Mouse (Mus musculus) T-cell, adult 2 months (primary cell): ENCODE results near the gene Eipr1.

ENCODE experiments used
- DNase-seq: peaks from one replicate; pipeline ENCODE4 v3.0.0; 2022; ENCODE audit warnings: low spot score

The Eipr1 gene

GRCm38 (mm10) chr12:28817891-28818290 lies 66.3 kb downstream of the Eipr1 start:
- DNase-seq = no peak

- no peak for DNase-seq
Measured at GRCm38 (mm10) chr12:28823518-28823917, 71.9 kb downstream of the Eipr1 start.

GRCm38 (mm10) chr12:28829502-28829901 lies 77.9 kb downstream of the Eipr1 start:
- peak; percentile 63 for DNase-seq

GRCm38 (mm10) chr12:28830471-28830870 lies 78.9 kb downstream of the Eipr1 start:
- DNase-seq = no peak

GRCm38 (mm10) chr12:28831066-28831733 lies 79.6 kb downstream of the Eipr1 start:
- peak; percentile 43 for DNase-seq

GRCm38 (mm10) chr12:28834266-28834665 lies 82.7 kb downstream of the Eipr1 start:
- peak; percentile 90 for DNase-seq

- DNase-seq = peak; percentile 64
Measured at GRCm38 (mm10) chr12:28835683-28836082, 84.1 kb downstream of the Eipr1 start.

GRCm38 (mm10) chr12:28838268-28838667 lies 86.7 kb downstream of the Eipr1 start:
- DNase-seq = no peak

GRCm38 (mm10) chr12:28838971-28839370 lies 87.4 kb downstream of the Eipr1 start:
- DNase-seq = no peak

- no peak for DNase-seq
Measured at GRCm38 (mm10) chr12:28841179-28841698, 89.6 kb downstream of the Eipr1 start.

- peak; percentile 73 for DNase-seq
Measured at GRCm38 (mm10) chr12:28845811-28846210, 94.2 kb downstream of the Eipr1 start.

GRCm38 (mm10) chr12:28847401-28847800 lies 95.8 kb downstream of the Eipr1 start:
- DNase-seq = no peak

- DNase-seq = no peak
Measured at GRCm38 (mm10) chr12:28848726-28849612, 97.4 kb downstream of the Eipr1 start.

GRCm38 (mm10) chr12:28859495-28860263 lies 108.1 kb downstream of the Eipr1 start:
- no peak for DNase-seq

- DNase-seq = no peak
Measured at GRCm38 (mm10) chr12:28860264-28860560, 108.6 kb downstream of the Eipr1 start.

GRCm38 (mm10) chr12:28863260-28863659 lies 111.7 kb downstream of the Eipr1 start:
- no peak for DNase-seq

- DNase-seq = no peak
Measured at GRCm38 (mm10) chr12:28866121-28866520, 114.5 kb downstream of the Eipr1 start.

- DNase-seq = no peak
Measured at GRCm38 (mm10) chr12:28868794-28869193, 117.2 kb downstream of the Eipr1 start.

- no peak for DNase-seq
Measured at GRCm38 (mm10) chr12:28872271-28872670, 120.7 kb downstream of the Eipr1 start.

- no peak for DNase-seq
Measured at GRCm38 (mm10) chr12:28874781-28875251, 123.2 kb downstream of the Eipr1 start.

- DNase-seq = no peak
Measured at GRCm38 (mm10) chr12:28875471-28875870, 123.9 kb downstream of the Eipr1 start.

GRCm38 (mm10) chr12:28880471-28880870 lies 128.9 kb downstream of the Eipr1 start:
- no peak for DNase-seq
